Mouse (Mus musculus) kidney, postnatal 25 days (tissue): ENCODE data around the gene Hdac4.

Experiments used
- DNase-seq, 2 experiments: peaks; one replicate each; pipeline ENCODE4 v3.0.0; 2021; ENCODE audit warnings: mixed read lengths in 2 of 2

Gene Hdac4

DNA sequence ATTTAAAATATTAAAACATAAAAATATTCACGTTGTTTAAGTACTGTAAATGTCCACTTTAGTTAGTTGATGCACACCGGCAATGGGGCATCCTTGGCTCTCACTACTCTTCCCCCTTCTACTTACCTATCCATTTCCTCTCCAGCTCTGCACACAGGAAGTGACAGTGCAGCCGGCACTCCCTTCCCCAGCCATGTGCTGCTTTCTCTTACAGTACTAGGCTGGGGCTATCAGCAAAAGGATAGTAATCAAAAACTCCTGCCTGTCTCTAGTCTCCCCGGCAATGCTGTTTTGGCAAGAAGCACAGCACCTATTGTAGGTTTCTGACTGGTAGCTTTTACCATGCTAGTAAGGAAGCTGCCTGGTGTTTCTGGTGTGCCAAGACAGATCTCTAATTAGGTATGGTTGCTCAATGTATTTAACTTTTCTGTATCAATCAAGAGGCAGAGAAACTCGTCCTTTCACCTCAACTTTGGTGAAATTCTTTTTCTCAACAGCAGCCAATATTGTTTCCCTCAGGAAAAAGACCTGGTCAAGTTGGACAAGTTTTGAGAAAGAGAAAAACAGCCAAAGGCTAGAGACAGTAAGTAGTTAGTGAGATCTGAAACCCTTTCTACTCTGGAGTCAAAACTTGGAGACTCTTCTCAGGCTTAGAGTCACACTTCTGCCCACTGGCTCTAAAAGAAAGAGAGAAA is 136.6 kb downstream of the Hdac4 start:
- no peak for DNase-seq

DNA sequence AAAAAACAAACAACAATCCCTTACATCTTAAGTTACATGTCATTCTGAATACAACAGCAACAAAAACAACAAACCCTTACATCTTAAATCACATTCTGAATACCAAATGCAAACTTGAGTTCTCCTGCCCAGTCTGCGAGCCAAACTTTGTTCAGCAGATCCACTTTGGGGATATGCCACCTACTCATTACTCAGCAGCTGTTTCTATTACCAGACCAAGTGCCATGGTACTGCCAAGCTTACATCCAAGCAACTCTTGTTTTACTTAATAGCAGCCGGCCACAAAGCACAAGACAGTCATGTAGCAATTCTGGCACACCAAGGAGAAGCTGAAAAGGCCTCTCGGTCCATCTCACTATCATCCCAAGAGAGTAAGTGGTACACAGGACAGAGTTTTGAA is 138.4 kb downstream of the Hdac4 start:
- no peak for DNase-seq

DNA sequence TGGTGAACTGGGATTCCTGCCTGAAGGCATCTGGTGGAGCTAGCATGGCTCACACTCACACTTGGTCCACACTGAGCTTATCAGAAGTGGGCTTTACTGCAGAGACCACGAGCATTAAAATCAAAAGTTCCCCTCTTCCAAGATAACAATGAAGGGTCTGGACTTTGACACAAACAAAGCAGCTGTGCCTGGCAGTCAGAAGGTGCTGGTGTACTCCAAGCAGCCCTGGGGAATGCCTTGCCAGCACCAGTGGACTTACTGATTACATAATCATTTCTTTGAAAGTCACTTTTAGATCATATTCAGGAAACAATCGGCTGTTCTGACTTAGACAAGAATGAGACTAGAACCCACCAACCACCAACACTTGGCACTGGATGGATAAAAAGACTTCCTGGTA is 140.3 kb downstream of the Hdac4 start:
- DNase-seq: peak; percentile 20 to 64

DNA sequence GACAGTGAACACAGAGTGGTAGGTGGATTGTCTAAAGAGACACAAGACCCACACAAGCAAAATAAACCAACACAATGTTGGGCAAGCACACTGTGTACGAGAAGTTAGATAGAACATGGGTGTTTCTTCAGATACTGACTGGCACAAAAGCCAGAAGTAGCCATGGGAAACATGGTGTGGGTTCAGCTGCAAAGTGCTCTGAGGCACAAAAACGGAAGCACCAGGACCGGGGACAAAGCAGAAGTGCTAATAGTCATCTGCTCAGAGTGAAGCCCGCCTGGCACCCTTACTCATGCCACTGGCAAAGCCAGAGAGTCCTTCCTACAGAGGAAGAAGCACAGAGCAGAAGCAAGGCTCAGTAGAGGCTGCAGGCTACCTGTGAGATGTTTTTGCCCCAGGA is 143.3 kb downstream of the Hdac4 start:
- no peak for DNase-seq

DNA sequence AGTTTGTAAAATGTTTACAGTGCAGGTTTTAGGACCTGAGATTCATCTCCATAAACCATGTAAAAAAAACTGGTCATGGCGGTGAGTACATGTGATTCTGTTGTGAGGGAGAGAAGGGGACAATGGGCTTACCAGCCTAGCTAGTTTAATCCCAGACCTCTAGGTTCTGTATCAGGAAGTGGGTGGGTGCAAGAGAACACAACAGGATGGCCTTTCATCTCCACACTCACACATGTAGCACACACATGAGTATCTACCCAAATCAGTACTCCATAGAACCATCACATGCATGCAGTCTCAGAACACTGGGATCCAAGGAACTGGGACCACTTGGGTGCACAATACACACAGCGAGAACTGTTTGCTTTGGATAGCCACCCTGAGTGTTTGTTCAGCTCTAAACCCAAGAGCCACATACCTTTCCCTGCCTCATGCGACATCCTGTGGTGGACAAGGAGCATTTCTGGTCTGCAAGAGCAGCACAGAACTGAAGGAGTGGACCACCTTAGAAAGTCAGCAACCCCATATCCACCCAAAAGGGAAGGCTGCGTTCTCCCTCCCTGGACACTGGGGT is 143.9 kb downstream of the Hdac4 start:
- no peak for DNase-seq

DNA sequence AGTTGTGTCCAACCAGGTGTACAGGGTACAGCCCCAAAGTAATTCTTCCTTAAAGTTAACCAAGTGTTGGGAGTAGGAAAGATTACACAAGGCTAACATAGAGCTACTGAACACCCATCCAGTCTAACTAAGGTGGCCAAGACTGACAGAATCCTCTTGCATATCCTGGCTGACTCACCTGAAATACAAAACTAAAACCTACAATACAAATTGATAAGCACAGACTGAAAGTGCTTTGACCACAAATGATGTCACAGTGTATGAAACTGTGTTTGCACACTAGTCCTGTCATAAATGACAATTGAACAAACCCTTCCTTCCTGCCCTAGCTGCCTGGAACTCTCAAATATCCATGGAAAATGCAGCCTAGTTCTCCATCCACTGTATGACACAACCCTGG is 144.5 kb downstream of the Hdac4 start:
- DNase-seq: no peak

DNA sequence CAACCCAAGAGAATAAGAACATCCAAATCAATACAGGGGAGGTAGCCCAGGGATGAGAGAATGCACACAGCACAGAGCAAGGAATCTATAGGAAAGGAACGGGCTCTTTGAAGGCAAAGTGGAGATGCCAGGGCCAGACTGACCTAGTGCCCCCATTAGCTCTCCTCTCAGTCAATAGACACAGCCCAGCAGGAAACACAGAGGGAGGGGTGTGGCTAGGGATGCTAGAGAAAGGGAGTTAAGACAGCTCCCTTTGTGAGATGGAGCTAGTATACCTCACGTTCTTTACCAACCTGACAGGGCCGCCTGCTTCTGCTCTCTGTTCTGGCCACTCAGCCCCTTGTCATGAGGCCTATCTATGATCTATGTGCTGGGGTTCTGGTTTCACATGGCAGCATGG is 144.9 kb downstream of the Hdac4 start:
- no peak for DNase-seq

DNA sequence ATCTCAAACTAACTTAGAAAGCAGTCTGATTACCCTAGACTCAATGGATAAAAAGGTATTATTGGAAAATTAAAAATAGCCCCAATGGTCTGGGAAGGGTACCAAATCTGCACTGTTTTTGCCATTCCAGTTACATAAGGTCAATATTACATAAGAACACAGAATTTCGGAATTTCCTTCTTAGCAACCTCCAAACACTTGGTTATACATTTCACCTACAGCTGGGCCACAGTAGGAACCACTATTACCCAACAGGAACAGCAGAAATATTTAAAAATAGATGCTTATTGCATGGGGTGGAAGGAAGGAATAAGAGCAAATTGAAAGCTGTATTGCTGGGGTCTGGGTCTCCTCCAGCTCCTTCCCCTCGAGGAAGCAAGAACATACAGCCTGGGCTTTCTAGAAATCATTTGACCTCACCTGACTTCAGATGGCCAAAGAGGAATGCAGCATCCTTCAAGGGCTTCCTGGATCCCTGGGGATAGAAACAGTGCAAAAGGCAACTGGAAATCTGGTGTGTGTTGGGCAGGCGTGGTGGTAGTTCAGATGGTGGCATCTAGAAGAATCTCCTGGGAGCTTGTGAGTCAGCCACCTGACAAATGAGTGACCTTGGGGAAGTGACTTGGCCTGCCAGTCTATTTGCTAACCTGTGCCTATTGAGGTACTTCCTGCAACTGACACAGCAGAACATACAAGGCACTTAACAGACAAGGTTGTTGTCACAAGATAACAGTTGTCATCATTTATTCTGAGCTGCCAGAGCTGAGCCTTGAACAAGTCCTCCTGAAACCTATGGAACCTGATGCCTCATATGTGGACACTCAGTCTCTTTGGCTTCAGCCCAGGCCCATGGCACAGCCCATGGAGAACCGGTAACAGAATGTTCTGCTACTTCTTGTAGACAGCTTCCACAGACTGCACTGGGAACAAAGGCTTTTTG is 146.8 kb downstream of the Hdac4 start:
- DNase-seq: no peak

DNA sequence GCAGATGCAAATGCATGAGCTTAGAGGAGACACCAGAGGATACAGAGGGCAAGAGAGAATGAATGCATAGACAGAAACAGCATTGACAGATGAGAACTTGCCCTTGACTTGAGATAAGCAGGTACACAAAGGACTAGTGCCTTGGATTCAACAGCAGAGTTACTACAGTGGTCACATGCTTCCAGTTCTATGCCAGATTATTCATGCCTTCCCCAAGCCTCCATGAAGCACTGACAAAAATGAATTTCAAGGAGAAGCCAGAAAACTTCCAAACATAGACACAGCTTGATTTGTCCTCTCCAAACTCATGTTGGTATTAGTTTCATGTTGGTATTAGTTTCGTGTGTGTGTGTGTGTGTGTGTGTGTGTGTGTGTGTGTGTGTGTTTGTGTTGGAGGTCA is 149.8 kb downstream of the Hdac4 start:
- no peak for DNase-seq

DNA sequence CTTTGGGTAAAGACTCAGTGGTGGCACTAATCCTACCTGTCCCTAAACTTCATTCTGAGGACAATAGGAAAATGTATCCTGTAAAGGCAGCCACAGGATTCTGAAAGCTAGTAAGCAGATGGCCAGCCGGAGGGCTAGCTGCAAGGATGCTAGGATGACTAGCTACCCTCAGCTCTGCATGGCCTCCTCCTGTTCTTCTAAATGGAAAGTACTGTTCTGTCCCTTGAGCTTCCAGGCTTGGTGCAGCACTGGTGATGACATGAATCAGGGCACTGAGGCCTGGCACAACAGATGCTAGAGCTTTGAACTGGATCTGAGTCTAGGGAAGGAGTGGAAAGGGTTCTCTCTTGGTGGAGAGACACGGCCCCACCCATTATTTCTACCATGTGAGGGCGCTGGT is 150.6 kb downstream of the Hdac4 start:
- no peak for DNase-seq

DNA sequence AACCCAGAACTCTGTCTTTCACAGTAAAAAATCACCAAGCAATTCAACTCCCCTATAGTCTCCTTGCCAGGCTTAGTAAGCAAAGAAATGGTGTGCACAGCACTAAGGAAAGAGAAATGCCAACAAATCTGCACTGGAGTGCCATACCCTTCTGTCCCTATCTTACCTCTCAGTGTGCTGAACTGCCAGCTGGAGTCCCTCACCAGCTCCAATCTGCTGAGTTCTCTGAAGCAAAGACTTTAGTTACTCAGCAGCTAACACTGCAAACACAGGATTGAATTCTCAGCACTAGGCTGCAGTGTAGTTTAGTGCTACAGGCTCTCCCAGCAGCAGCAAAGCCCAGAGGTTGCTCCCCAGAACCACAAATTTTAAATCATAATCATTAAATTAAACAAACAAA is 151.5 kb downstream of the Hdac4 start:
- no peak for DNase-seq

DNA sequence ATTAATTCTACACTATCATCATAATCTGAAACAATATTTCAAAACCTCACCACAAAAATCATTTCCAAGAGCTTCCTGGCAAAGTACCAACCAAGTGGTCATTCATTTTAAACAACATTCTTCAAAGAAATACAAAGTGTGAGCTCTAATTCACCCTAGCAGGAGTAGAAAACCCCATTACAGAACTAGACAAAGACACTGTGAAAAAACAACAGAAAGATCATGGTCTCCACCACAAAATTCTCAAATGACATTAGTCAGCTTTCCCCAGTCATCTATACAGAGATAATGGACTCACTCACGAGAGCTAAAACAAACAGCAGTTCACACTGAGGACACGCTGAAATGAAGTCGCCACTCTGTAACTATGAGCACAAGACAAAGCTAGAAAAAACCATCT is 153.4 kb downstream of the Hdac4 start:
- DNase-seq: no peak

DNA sequence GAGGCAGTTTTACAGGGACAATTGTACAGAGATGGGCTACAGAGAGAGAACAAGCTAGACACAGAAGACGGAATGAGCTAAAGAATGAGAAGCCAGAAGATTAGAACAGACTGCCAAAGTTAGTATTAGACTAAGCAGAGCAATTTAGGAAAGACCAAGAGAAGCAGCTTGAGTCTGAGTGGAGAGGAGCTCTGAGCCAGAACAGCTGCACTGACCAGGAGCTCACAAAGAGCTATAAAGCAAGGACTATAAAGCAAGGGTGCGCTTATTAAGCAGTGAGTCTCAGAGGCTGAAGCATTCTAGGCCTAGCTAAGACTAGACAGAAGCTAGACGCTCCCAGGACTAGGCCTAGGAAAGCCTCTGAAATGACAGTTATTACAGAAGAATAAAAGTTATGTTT is 154.2 kb downstream of the Hdac4 start:
- DNase-seq: no peak

DNA sequence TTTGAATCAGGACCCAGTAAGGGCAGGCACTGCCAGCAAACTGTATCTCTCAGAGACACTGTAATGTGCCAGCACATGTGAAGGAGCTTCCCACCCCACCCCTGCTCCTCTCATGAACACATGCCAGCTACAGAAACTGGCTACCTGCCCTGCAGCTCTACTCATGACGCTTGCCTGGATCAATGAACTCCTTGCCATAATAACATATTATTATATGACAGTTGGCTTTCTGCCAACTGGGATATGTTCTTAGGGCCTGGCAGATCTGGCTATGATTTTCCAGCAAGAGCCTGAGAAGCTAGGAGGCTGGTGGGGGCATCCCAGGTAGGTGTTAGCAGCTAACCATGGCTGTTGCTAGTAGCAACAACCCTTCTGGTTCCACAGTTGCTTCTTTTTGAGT is 156.8 kb downstream of the Hdac4 start:
- no peak for DNase-seq

DNA sequence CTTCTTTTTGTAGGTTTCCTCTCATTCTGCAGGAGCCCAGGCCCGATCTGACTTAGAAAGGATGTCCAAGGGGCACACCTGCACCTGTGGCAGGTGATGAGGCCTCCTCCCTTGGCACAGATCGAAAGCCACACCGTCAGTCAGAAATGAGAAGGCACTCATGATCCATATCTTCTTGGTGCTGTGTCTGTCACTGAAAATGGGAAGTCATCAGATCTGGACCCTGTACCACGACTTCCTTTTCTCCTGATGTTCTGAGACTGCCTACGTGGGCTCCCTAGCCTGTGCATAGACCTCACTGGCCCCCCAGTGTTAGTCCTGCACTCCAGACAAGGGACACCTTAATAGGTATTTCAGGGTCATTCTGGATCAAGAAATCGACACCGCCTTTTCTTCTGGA is 158.5 kb downstream of the Hdac4 start:
- DNase-seq: no peak

DNA sequence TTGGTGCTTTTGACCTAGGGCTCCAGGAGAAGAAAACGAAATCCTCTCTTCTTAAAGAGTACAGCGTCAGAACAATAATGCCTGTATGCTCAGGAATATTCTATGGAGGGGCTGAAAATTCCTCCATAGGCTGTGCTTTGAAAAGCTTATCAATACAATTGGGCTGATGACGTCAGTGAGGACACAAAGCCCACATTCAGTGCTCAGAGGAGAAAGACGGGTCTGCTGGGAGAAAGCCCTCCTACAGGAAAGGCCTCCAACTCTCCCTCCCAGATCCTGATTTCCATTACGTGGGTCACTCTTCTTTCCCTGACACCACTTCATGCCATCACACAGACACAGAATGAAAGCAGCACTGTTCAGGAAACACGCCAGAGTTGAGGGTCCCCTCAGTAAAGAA is 159.7 kb downstream of the Hdac4 start:
- DNase-seq: no peak

DNA sequence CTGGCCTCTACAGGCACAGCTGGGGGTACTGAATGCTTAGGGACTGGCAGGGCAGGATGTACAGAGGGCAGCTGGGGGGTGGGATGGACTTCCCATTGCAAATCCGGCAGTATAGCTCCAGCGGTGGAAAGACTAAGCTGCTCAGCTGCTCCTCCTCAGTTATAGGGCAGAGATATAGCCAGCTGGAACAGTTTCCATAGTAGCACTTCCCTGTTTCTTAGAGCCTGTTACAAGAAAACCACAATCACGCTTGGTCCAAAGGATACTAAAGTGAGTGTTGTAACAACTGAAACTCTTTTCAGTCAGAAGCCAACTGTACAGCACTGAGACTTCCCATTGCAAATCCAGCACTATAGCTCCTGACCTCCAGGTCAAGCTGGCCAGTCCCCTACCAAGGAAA is 161.3 kb downstream of the Hdac4 start:
- no peak for DNase-seq

DNA sequence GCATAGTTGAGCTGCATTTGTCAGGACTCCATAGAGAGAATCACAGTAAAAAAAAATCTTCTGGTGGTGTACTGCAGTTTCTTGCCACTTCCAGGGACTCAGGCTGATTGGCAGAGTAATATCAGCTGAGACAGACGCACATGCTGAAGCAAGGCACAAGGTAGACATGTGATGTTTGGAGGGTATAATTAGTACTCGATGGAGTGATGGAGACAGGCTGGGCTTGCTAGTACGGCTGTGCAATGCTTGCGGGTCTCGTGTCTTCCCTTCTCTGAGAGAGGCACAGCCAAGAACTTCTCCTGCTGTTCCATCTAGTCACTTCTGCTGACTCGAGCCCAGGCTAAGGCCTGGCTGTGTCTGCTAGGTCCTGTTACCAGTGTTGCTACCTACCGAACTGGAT is 162.0 kb downstream of the Hdac4 start:
- no peak for DNase-seq

DNA sequence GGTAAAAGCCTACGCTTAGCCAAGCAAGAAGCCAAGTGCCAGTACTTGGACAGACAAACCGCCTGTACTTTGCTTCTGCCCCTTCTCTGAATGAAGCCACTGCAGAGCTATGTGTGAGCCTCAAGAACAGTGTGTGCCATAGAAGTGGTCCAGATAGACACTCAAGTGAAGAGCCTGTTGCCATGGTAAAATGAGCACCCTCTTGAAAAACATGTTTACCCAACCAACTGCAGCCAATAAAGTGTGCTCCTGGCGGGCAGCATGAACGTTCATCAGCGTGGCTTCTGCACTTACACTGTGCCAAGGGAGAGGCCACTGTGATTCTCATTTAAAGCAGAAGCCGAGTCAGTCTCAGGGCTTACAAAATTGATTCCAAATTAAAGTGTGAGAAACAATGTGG is 165.0 kb downstream of the Hdac4 start:
- DNase-seq: no peak

DNA sequence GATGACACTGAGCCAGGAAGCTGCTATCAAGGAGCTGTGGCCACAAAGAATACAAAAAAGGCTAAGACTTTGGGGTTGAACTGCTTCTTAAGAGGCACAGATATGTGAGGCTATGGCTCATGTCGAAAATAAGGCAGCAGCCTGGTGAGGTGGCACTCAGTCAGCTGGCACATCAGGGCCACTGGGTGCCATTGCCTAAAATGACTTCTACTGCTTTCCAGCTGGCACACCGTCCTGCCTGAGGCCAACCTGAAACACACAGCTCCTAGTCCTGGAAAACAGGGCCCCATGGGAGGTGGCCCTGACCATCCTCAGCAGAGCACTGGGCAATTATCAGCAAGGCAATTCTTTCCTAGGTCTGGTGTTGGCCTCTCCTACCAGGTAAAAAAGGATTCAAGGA is 167.3 kb downstream of the Hdac4 start:
- no peak for DNase-seq

DNA sequence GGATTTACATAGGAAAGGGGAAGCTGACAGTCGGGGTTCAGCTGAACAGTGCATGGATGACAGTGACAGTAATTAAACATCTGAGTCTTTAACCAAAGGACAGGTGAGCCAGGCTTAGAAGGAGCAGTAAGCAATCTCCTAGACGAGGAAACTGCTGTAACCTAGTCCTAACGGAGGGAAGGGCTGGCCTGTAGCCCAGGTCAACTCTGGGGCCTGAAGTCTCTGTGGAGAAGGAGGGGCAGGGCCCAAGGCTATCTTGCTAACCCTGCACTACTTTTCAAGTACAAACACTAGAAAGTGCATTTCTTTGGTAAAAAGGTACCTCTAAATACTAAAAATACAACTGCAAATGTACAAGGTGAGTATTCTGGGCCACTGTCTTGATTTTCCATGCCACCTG is 169.1 kb downstream of the Hdac4 start:
- DNase-seq: no peak

DNA sequence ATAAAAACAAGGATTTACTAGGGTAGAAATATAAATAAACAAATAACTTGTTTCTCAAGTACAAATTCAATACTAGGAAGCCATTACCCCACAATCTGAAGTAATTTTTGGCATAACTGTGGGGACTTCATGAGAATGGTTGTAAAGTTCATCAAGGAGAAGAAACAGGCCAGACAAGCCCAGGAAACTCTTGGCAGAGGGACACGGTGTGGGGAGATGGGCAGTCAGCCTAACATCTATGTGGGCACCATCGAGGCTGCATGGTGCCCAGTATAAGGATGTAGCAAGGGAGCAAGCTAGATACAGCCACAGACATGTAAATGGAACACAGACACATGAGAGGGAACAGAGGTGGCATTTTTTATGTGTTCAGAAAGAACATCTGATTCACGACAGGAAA is 171.6 kb downstream of the Hdac4 start:
- DNase-seq: no peak

DNA sequence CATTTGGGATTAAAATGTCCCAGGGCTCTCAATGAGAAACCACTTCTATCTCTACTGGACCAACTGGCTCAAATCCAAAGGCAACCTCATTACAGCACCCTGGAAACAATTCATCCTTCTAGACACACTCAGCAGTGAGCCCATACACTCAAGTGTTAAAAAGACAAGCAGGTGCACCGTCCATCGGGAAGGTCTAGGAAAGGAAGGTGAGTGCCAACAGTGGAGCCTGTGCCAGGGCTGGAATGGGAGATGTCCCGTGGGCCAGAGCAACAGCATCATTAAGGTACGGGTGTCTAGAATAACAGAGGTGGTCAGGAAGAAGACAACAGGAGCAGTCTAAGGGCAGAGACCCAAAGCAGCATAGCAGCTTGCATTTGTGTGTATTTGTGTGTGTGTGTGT is 173.5 kb downstream of the Hdac4 start:
- DNase-seq: no peak
